Mouse (Mus musculus) G1E (cell line): ENCODE data around the gene Kcnk3.

ENCODE experiments used
- CTCF ChIP-seq: IDR thresholded peaks from 2 replicates; pipeline ENCODE4 v1.5.1; 2012; ENCODE audit warnings: low read depth, low read length, inconsistent platforms, mixed read lengths
- GATA1 ChIP-seq: IDR thresholded peaks from 2 replicates; pipeline ENCODE4 v1.6.1; 2012; ENCODE audit warnings: borderline replicate concordance, low read length, inconsistent platforms, mixed read lengths
- POLR2AphosphoS5 ChIP-seq: IDR thresholded peaks from 2 replicates; pipeline ENCODE4 v1.6.1; 2012; ENCODE audit warnings: low read depth, low read length, inconsistent platforms; ENCODE audit not compliant: insufficient replicate concordance
- TAL1 ChIP-seq: conservative IDR thresholded peaks from 2 replicates; pipeline ENCODE4 v1.6.1; 2012; ENCODE audit warnings: low read depth, low read length, inconsistent platforms, mixed read lengths

DNA sequence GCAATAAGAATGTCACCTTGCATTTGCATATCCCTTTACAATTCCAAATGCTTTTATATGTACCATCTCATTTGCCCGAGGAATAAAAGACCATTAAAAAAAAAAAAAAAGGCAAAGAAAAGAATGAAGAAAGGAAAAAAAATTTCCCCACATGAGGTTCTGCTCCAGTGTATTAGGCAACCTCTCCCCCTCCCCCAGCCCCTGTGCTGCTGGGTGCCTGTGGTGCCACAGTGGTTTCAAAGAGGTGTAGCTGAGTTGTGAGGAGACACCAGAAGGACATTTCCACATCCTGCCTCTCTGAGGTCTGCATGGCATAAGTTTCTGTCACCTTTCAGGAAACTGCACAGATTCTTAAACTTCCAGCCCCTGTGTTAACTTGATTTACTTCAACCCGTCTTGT, 39.3 kb upstream of the Kcnk3 start:
- no peak for TF ChIP-seq CTCF
- no peak for TF ChIP-seq TAL1
- TF ChIP-seq POLR2AphosphoS5, result no peak
- no peak for TF ChIP-seq GATA1
